ENCODE assay signal across 12 mouse cellular contexts in the genomic region with DNA sequence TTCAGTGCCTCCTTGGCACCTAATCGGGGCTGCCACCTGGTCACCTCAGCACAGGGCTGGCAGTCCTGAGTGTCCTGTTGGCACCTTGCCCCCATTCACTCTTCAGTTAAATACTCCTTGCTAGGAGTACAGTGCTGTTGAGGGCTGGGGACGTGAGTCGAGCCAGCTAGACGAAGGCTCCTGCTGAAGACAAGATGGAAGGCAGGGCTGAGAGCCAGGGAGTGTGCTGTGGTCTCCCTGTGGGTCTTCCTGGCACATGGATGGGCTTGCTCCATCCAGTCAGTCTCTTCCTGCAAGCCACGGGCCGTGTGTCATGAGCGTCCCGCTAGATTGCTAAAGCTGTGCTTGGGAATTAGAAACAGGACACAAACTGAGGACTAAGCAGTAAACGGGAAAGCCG. TPM values are rescaled to one million over a fixed set of nuclear protein-coding genes. Genes with fewer than 3 reads are reported as not detected.
A peak's percentile ranks its signal among the peaks of the same experiment; 100 is the strongest.
DNase-seq lines count a peak whose midpoint lies in the region; ATAC-seq and TF ChIP-seq lines count a peak whose summit lies in the region.
"Had no signal": no experiment of that assay in that cellular context is flagged by ENCODE, and none has a peak within 500 bp of the region (broad histone marks: within the 10 kb centered on the region; RNA-seq: fewer than 3 reads in every experiment).

No protein-coding gene starts in this region.

- ATAC-seq in kidney, embryonic 15.5 days (replicated peaks; ENCODE audit: low FRiP score), result no peak
- ATAC-seq in midbrain, postnatal 0 days (ENCODE audit: low FRiP score), result 0 out of 2 replicates have a peak, but pooled peaks have one; percentile 2
- no peak for ATAC-seq in intestine, embryonic 15.5 days

- no peaks in the 10 kb centered on the region for H3K9me3 ChIP-seq in kidney, embryonic 15.5 days (replicated peaks)
- no peaks in the 10 kb centered on the region for H3K9me3 ChIP-seq in midbrain, postnatal 0 days (ENCODE audit: low read length)
- H3K9me3 ChIP-seq in intestine, embryonic 15.5 days, result no peaks in the 10 kb centered on the region
- H3K9me3 ChIP-seq: forebrain, embryonic 15.5 days; stomach, embryonic 15.5 days had no signal

- no peak for TF ChIP-seq CTCF in gastrocnemius, adult 2 months (IDR thresholded peaks at IDR 0.05)
- TF ChIP-seq CTCF in liver, adult 2 months (IDR thresholded peaks at IDR 0.05; ENCODE audit: low read depth, low read length), result no peak
- no peak for TF ChIP-seq CTCF in midbrain, postnatal 0 days (IDR thresholded peaks at IDR 0.05)

- peak overlapping the region; percentile 85 for H3K27ac ChIP-seq in gastrocnemius, adult 2 months
- peak overlapping the region; percentile 40 for H3K27ac ChIP-seq in liver, adult 2 months (replicated peaks; ENCODE audit: insufficient read depth, low read depth, low read length)
- H3K27ac ChIP-seq in kidney, embryonic 15.5 days, result peak overlapping the region; percentile 69
- H3K27ac ChIP-seq in midbrain, postnatal 0 days (ENCODE audit: low read depth, low read length), result no peak overlapping the region
- no peak overlapping the region for H3K27ac ChIP-seq in intestine, embryonic 15.5 days
- H3K27ac ChIP-seq: forebrain, embryonic 15.5 days; stomach, embryonic 15.5 days had no signal

- intact Hi-C loops in gastrocnemius, adult 2 months (cut with DNase I), result loop anchor here (2.0 to 5.0 kb wide), 3 partner anchors 57 to 372 kb away; a partner anchor contains a TSS

- no peak for DNase-seq in gastrocnemius, adult 2 months
- no peak for DNase-seq in gastrocnemius, postnatal 25 days
- DNase-seq in liver, adult 2 months (ENCODE audit: extremely low read depth, low read depth, low spot score), result peak; percentile 68
- DNase-seq in liver, result no peak
- peak; percentile 38 for DNase-seq in midbrain, postnatal 0 days (ENCODE audit: low spot score)
- DNase-seq in embryo, embryonic 9.5 days (ENCODE audit: extremely low spot score), result no peak

- H3K9ac ChIP-seq in liver, adult 2 months (ENCODE audit: low read depth, low read length), result peak overlapping the region; percentile 20; the same call in 1 of the 2 replicates
- no peak overlapping the region for H3K9ac ChIP-seq in kidney, embryonic 15.5 days
- H3K9ac ChIP-seq in midbrain, postnatal 0 days (replicated peaks; ENCODE audit: low read length, poor library complexity, severe bottlenecking), result no peak overlapping the region
- H3K9ac ChIP-seq in intestine, embryonic 15.5 days, result no peak overlapping the region
- H3K9ac ChIP-seq: forebrain, embryonic 15.5 days; stomach, embryonic 15.5 days had no signal

- H3K4me2 ChIP-seq in kidney, embryonic 15.5 days, result no peak overlapping the region
- H3K4me2 ChIP-seq in midbrain, postnatal 0 days (ENCODE audit: low read depth, low read length, poor library complexity, severe bottlenecking), result no peak overlapping the region
- no peak overlapping the region for H3K4me2 ChIP-seq in intestine, embryonic 15.5 days (replicated peaks)
- H3K4me2 ChIP-seq: forebrain, embryonic 15.5 days had no signal

- WGBS in liver, adult 2 months, result 23% methylated on average over 10 of the region's 10 CpGs
- 69% methylated on average over 10 of the region's 10 CpGs for WGBS in kidney, embryonic 15.5 days
- 74% methylated on average over 10 of the region's 10 CpGs for WGBS in midbrain, postnatal 0 days
- WGBS in intestine, embryonic 15.5 days, result 80% methylated on average over 10 of the region's 10 CpGs

- no peaks in the 10 kb centered on the region for H3K36me3 ChIP-seq in liver, adult 2 months (ENCODE audit: control insufficient read depth, insufficient read depth, low read length)
- H3K36me3 ChIP-seq in kidney, embryonic 15.5 days, result no peaks in the 10 kb centered on the region
- H3K36me3 ChIP-seq in midbrain, postnatal 0 days (ENCODE audit: insufficient read depth, low read length), result no peaks in the 10 kb centered on the region
- no peaks in the 10 kb centered on the region for H3K36me3 ChIP-seq in intestine, embryonic 15.5 days
- H3K36me3 ChIP-seq: forebrain, embryonic 15.5 days; stomach, embryonic 15.5 days had no signal

- TF ChIP-seq POLR2A in liver, adult 2 months (IDR thresholded peaks at IDR 0.05; ENCODE audit: extremely low read depth, insufficient read depth, low read length), result no peak

- H3K79me2 ChIP-seq in liver, adult 2 months (ENCODE audit: control insufficient read depth, insufficient read depth, low read length), result no peaks in the 10 kb centered on the region

- no peak overlapping the region for H3K4me3 ChIP-seq in gastrocnemius, adult 2 months
- H3K4me3 ChIP-seq in liver, adult 2 months (ENCODE audit: insufficient read depth, low read depth, low read length), result no peak overlapping the region
- no peak overlapping the region for H3K4me3 ChIP-seq in kidney, embryonic 15.5 days (replicated peaks)
- H3K4me3 ChIP-seq in midbrain, postnatal 0 days (ENCODE audit: low read depth, low read length), result no peak overlapping the region
- H3K4me3 ChIP-seq in intestine, embryonic 15.5 days (replicated peaks), result no peak overlapping the region
- H3K4me3 ChIP-seq: forebrain, embryonic 15.5 days; stomach, embryonic 15.5 days had no signal

- no peaks in the 10 kb centered on the region for H3K27me3 ChIP-seq in liver, adult 2 months (ENCODE audit: control insufficient read depth, insufficient read depth, low read length)
- H3K27me3 ChIP-seq in kidney, embryonic 15.5 days, result no peaks in the 10 kb centered on the region
- H3K27me3 ChIP-seq in midbrain, postnatal 0 days (ENCODE audit: insufficient read depth, low read length), result no peaks in the 10 kb centered on the region
- no peaks in the 10 kb centered on the region for H3K27me3 ChIP-seq in intestine, embryonic 15.5 days (replicated peaks)
- H3K27me3 ChIP-seq: forebrain, embryonic 15.5 days; stomach, embryonic 15.5 days had no signal

- H3K4me1 ChIP-seq in liver, adult 2 months (ENCODE audit: control insufficient read depth, insufficient read depth, low read length), result peaks cover 42% of the 10 kb centered on the region
- peaks cover 56% of the 10 kb centered on the region for H3K4me1 ChIP-seq in kidney, embryonic 15.5 days
- 0 out of 2 replicates have a peak, but pooled peaks cover 4% of the 10 kb centered on the region for H3K4me1 ChIP-seq in midbrain, postnatal 0 days (ENCODE audit: insufficient read depth, low read length)
- 0 out of 2 replicates have a peak, but pooled peaks cover 8% of the 10 kb centered on the region for H3K4me1 ChIP-seq in intestine, embryonic 15.5 days (replicated peaks)
- H3K4me1 ChIP-seq: forebrain, embryonic 15.5 days had no signal

RNA-seq across cellular contexts. Expression of a gene that starts 30.1 kb away (rescaled TPM):
- under 1 TPM; 0.13 to 0.22 TPM for total RNA-seq in gastrocnemius, adult 2 months (2021)
- not detected for total RNA-seq in gastrocnemius, postnatal 25 days (2021)
- total RNA-seq in liver, adult 2 months (2014; rRNA removed), result 0.07 TPM in 1 of 2 replicates, not detected in the other
- polyA plus RNA-seq in liver, adult 2 months (2012; rRNA removed), result not detected in 2 replicates
- polyA plus RNA-seq in kidney, embryonic 15.5 days (2015; fragmentation: Nextera tagmentation; extraction: Ambion mirVana), result 0.30 and 0.31 TPM in 2 replicates
- not detected in 2 replicates for total RNA-seq in midbrain, postnatal 0 days (2014; rRNA removed)
- polyA plus RNA-seq in midbrain, postnatal 0 days (2015; fragmentation: Nextera tagmentation; extraction: Ambion mirVana), result 0.11 and 0.32 TPM in 2 replicates
- 0.16 and 0.21 TPM in 2 replicates for polyA plus RNA-seq in intestine, embryonic 15.5 days (2015; fragmentation: Nextera tagmentation; extraction: Ambion mirVana)
- total RNA-seq: left cerebral cortex, postnatal 14 days; neutrophil, adult 5-6 weeks had no signal

Comparison
In these comparisons a context has a peak if more than half of its experiments do, and no peak if none do; other contexts are left out.
1. DNase-seq: peak in liver, adult 2 months (single experiment) and midbrain, postnatal 0 days (single experiment); none in gastrocnemius, adult 2 months (single experiment), gastrocnemius, postnatal 25 days (single experiment), liver (single experiment) and embryo, embryonic 9.5 days (single experiment).
2. H3K27ac ChIP-seq: peak in gastrocnemius, adult 2 months (single experiment), liver, adult 2 months (single experiment) and kidney, embryonic 15.5 days (single experiment); none in midbrain, postnatal 0 days (single experiment) and intestine, embryonic 15.5 days (single experiment).